Mouse (Mus musculus): ENCODE results near the gene Pate4.
"Not testable (repeated sequence)": the region's sequence is repeated elsewhere in the genome, so short reads cannot be mapped to it uniquely, and the experiment has no call there.

Pate4 gene

DNA sequence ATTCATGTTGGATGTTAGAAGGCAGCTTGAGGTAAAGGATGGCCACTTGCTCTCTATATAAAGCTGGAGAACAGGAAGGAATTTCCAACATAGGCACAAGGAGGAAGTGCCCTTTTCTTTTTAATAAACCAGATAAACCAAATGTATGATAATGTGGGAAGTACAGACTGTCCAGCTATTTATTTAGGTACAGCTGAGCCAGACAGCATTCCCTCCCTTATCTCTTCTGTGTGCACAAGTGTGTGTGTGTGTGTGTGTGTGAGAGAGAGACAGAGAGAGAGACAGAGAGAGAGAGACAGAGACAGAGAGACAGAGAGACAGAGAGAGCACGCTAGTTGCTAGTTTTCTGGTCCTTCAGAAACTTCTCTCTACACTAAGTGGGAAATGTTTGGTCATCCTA, at the start of gene Pate4:
Pate4 (minus strand) TSS at position 101 of the 400 bp plus-strand sequence.
- no peak for DNase-seq

DNA sequence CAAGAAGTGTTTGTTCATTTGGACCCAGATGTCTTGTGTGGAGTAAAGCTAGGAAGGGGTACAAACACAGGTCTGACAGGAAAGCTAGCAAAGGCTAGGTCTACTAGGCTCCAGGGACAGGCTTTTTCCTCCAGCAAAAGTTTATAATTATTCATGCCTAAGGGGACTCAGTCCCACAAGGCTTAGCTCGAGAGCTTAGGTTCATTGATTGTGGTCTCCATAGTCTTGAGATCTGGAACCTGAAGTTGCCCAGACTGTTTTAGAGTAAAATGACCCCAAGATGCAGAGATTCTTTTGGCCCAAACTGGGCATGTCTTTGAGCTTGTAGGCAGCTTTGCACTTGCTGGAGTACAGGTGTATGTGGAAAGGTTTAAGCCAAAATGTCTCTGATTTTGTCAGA, 36.4 kb upstream of the Pate4 start, which contains the start of gene Pate3:
Pate3 (minus strand) TSS at position 101 of the 400 bp plus-strand sequence.
- DNase-seq = no peak

GRCm38 (mm10) chr9:35632981-35633380, 21.2 kb upstream of the Pate4 start:
- no peak for DNase-seq

- DNase-seq = not testable (repeated sequence)
Measured at GRCm38 (mm10) chr9:35616784-35617183, 5.0 kb upstream of the Pate4 start.

- DNase-seq = no peak
Measured at GRCm38 (mm10) chr9:35614005-35614404, 2.3 kb upstream of the Pate4 start.

DNA sequence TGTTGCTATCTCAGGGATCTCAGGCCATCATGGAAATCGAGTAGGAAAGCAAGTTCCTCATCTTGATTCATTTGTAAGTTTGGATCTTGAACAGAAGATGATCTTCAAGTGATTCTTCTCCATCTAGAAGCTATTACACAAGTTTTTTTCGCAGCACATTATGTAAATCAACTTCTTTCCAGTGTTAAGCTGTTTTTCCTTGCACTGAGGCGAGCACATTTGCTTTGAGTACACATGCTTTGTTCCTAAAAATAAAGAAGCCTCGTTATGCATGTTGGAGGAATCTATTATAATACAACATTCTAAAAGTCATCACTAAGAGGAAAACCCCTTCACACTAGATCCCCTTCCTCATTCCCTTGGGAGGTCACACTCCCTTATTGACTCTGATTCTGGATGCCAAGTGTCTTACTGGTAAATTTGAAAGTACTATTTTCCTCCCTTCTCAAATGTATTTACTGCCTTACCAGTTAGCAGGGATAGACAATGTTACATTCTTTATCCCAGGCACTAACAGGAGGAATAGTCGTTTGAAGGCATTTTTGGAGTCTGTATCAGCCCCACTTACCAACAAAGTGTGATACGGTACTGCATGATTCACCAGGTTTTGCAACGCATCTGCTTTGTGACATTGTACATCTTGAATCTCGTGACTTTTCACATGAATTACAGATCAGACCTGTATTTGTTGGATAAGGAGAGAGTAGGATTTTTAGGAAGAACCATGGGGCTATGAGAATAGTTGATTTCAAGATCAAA, 3.9 kb downstream of the Pate4 start:
- DNase-seq = no peak

GRCm38 (mm10) chr9:35592903-35593302, 18.8 kb downstream of the Pate4 start:
- DNase-seq = peak; percentile 41

DNA sequence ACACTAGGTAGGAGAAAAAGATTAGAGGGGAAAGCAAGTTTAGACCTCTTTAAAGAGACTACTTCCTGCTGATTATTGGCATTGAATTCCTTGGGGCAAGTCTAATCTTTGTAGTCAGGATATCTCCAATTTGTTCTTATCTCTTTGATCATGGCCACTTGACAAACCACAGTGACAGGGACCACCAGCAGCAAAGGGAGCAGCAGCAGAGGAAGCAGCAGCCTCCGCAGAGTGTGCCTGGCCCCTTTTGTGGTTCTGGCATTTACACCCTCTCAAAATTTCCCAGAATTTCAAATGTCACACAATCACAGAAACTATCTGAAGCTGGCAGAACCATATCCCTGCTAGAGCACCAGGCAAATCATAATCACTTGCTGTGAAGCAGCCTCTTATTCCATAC, 24.1 kb downstream of the Pate4 start:
- DNase-seq = no peak

DNA sequence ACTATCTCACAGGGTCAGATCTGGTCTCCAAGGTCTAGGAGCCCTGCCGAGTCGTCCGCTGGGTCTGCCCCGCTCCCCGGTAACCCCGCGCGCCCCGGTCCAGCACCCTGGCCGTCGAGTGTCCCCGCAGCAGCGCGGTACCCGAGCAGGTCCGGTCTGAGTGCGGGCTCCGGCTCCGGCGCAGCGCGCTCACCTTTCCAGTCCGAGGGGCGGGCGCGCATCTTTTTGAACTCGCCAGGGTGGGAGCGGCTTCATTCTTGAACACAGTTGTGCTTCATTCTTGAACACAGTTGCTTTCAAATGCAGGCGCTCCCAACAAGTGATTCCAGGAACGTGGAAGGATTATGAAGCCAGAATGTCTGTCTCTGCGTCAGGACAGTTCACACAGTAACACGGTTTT, 37.3 kb downstream of the Pate4 start:
- no peak for DNase-seq

DNA sequence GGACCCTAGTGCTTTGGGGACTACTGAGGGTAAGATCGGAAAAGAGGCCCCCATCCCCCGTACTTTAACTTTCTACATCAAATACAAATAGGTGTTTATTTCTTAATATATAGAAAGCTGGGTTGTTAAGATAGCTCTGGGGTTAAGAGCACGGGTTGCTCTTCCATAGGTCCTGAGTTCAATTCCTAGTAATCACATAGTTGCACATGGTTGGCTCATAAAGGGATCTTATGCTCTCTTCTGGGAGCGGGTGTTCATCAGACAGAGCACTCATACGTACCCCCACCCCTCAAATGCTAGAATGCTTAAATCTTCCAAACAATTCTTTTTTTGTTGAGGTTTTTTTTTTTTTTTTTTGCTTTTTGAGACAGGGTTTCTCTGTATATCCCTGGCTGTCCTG, 41.1 kb downstream of the Pate4 start:
- no peak for DNase-seq

DNA sequence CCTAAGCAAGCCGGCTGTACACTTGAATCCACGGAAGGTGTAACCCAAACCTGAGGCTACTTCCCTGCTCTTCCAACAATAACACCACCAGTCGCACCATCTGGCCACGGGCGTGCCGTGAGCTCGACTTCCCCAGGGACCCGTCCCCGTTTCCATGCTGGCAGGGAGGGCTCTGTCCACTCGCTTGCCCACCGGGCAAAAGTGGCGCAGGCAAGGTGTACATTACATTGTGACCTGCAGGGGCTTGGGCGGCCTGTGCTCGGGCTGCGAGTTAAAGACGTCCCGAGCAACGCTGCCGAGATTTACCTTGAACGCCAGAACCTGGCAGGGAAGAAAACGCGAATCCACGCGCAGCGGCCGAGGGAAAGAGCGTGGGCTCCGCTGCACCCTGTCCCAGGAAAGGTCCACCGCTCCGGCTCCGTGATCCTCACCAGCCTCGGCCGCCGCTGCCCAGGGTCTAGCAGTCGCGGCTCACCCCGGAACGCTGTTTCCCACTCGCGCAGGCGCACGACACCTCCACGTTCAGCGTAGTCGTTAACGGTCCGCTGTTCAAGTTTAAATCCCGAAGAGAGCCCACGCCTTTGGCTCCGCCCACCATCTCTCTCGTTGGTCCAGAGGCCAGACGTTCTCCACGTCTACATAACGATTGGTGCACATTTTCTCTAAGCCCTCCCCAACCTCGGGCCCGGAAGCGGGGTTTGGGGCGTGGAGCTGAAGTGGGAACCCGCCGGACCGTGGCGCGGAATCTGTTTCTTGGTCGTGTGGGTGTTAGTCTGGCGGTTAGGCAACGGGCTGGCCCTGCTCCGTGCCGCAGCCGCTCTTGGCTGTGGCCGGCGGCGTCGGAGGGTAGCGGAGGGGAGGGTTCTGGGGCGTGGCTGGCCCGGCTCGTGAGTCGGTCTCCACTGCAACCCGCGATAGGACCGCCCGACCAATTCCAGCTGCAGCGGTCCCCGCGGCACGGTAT, 41.9 kb downstream of the Pate4 start, which contains the start of the genes Pate2 and Hyls1:
Pate2 (plus strand) TSS at position 714 of the 964 bp plus-strand sequence.
Hyls1 (minus strand) TSS at position 828 of the 964 bp plus-strand sequence.
- DNase-seq = peak; percentile 91

DNA sequence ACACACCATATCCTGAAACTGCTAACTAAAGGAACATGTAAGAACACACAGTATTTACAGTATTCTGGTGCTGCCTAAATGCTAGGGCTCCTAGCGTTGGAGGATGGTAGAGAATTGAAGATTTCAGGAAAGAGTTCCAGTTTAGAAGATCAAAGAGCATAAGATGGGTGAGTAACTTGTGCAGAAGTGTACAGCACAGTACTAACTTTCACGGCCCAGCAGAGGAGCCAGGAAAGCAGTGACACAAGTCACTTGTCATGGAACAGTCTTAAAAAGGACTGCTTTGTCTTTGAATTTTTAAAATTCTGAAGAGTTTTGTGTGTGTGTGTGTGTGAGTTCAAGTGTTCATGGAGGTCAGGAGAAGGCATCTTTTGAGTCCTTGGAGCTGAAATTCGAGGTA, 43.7 kb downstream of the Pate4 start:
- no peak for DNase-seq

- no peak for DNase-seq
Measured at GRCm38 (mm10) chr9:35564536-35565240, 47.1 kb downstream of the Pate4 start.

- DNase-seq = no peak
Measured at GRCm38 (mm10) chr9:35561583-35561982, 50.2 kb downstream of the Pate4 start.

- no peak for DNase-seq
Measured at GRCm38 (mm10) chr9:35561076-35561475, 50.7 kb downstream of the Pate4 start.

DNA sequence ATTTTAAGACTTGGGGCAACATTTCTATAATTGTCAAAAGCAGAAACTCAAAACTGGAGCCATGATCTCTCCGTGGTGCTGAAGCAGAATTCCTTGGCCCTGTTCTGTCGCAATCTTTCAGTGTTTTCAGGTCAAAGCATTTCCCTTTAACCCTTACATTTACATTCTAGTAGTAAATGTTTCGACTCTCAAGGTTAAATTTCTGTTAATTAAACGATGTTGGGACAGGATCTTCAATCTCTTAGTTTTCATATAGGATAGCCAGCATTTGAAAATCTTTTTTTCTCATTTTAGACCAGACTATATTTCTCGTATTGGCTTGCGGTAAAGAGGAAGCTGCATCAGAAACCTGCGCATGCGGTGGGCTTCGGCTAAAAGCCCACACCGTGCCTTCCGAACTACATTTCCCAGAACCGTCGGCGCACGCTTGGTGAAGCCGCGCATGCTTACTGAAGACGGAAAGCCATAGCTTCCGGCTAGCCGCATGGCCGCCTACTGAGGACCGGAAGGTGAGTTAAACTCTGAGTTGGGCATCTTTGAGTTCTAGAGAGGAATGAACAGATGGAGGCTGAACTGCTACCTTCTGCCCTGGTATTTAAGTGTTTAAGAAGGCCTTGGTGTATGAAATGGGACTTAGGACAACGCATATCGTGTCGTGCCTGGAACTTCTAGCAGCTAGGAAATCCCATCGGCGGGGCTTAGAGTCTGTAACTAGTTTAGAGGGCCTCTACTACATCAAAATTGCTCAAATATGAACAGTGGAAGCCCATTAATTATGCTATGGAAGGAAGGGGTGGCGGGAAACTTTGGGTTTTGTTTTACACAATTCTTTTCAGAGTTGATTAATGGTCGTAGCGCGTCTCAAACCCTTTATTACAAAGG, 52.5 kb downstream of the Pate4 start:
- peak; percentile 86 for DNase-seq

DNA sequence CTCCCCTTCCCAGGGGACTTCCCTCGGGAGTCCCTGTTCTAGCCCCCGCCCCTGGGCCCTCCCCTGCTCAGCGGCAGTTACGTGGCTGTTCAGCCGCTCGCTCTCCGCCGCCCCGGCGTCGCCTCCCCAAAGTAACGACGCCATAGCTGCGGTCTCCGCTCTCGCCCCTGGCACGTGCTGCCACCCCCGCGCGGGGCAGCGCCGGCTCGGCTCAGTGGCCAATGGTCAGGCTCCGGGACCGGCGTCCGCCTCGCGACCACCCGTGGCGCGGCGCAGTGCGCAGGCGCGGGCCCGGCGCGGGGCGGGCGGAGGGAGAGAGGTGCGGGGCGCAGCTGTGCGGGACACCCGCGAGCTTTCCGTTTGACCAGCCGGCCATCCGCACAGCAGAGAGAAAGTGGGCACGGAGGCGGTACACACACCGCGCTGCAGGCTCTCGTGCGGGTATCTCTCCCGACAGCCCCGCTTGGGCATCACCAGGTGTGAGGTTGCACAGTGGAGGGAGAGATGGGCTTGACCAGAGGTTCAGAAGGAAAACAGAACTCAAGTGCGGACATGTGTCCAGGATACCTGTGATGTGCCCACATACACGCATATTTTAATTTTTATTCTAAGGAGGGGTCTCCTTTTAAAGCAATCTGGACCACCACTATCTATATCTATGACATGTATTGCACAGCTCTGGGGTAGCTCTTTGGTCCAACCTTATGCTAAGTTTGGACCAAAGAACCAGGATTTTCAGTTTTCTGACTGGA, 53.3 kb downstream of the Pate4 start, which contains the start of the genes Ddx25 and Pus3:
Ddx25 (minus strand) TSS at position 272 of the 752 bp plus-strand sequence.
Pus3 (plus strand) TSS at position 339 of the 752 bp plus-strand sequence.
- DNase-seq = peak; percentile 79
